Mouse (Mus musculus) hindbrain, postnatal 0 days (tissue): ENCODE measurements around the gene 3110082J24Rik. TPM values are rescaled to one million over a fixed set of nuclear protein-coding genes. Genes with fewer than 3 reads are reported as not detected.

Experiments
- ATAC-seq: fragments of 200-750 bp; cut with Nextera tagmentation; 2 replicates; pipeline ENCODE4 v1.8.0; 2017; ENCODE audit warnings: mild to moderate bottlenecking, moderate TSS enrichment, moderate library complexity
- DNase-seq: peaks from one replicate; pipeline ENCODE4 v3.0.0-alpha.2; 2015; ENCODE audit warnings: low spot score
- H3K27ac ChIP-seq: fragments of 300-500 bp; sonication (generic); 2 replicates; pipeline ENCODE4 v1.5.1; 2014; ENCODE audit warnings: mild to moderate bottlenecking
- H3K27me3 ChIP-seq: fragments of 300-500 bp; sonication (generic); 2 replicates; pipeline ENCODE4 v1.6.1; 2014; ENCODE audit warnings: low read length, mixed read lengths; ENCODE audit not compliant: insufficient read depth
- H3K36me3 ChIP-seq: fragments of 300-500 bp; sonication (generic); 2 replicates; pipeline ENCODE4 v1.6.1; 2014; ENCODE audit warnings: low read length, mixed read lengths; ENCODE audit not compliant: insufficient read depth
- H3K4me1 ChIP-seq: fragments of 300-500 bp; sonication (generic); 2 replicates; pipeline ENCODE4 v1.6.1; 2014; ENCODE audit warnings: antibody characterized with exemption, low read length, mixed read lengths; ENCODE audit not compliant: insufficient read depth
- H3K4me2 ChIP-seq: fragments of 300-500 bp; sonication (generic); 2 replicates; pipeline ENCODE4 v1.6.1; 2014; ENCODE audit warnings: low read depth, mild to moderate bottlenecking, low read length, moderate library complexity, mixed read lengths
- H3K4me3 ChIP-seq: fragments of 300-500 bp; sonication (generic); 2 replicates; pipeline ENCODE4 v1.5.1; 2014; ENCODE audit warnings: low read length
- H3K9ac ChIP-seq: fragments of 300-500 bp; sonication (generic); replicated peaks from 2 replicates; pipeline ENCODE4 v1.6.1; 2014; ENCODE audit warnings: mild to moderate bottlenecking, low read length, moderate library complexity, mixed read lengths
- H3K9me3 ChIP-seq: fragments of 300-500 bp; sonication (generic); 2 replicates; pipeline ENCODE4 v1.6.1; 2016; ENCODE audit warnings: low read length, mixed read lengths
- CTCF ChIP-seq: IDR thresholded peaks from 2 replicates; pipeline ENCODE4 v1.5.1; 2016; ENCODE audit warnings: antibody characterized with exemption, control low read depth, low read depth
- WGBS: fragments of 180-500 bp; shearing (Covaris S2); extraction: QIAGEN DNeasy Blood & Tissue Kit; methylation state at CpG from one replicate; pipeline ENCODE4 v1.1.7; 2014; 5-methylcytosine and 5-hydroxymethylcytosine counted together
- polyA plus RNA-seq: library from polyadenylated mRNA; unstranded; fragments of >200 nt; fragmentation: Nextera tagmentation; extraction: Ambion mirVana; gene quantifications from 2 replicates; pipeline ENCODE4 v1.2.1, GENCODE M21; 2015
- total RNA-seq: library from RNA; depleted of rRNA; stranded (reverse); fragments of >200 nt; gene quantifications from 2 replicates; pipeline ENCODE4 v1.2.3, GENCODE M21; 2014

Gene 3110082J24Rik
- total and polyA plus RNA-seq, 2 experiments from 2014 or later, result 3.2 to 4.3 TPM

GRCm38 (mm10) chr5:30106756-30107155, 870 bp upstream of the 3110082J24Rik start:
- Histone ChIP-seq H3K9ac (0 out of 2 replicates have a peak overlapping the region, but pooled peaks have one; percentile 58), H3K36me3 (no peaks in the 10 kb centered on the region), H3K27me3 (no peaks in the 10 kb centered on the region; the same call in 1 of the 2 replicates), H3K9me3 (no peaks in the 10 kb centered on the region), H3K4me3 (peak overlapping the region; percentile 54), H3K27ac (peak overlapping the region; percentile 73), H3K4me1 (peaks cover 27% of the 10 kb centered on the region), H3K4me2 (peak overlapping the region; percentile 83)
- TF ChIP-seq CTCF, result no peak
- no peak for DNase-seq
- no peak for ATAC-seq
- WGBS, result 25% methylated on average over 2 of the region's 2 CpGs

- no peaks in the 10 kb centered on the region for H3K36me3 ChIP-seq
- H3K4me1 ChIP-seq, result peaks cover 15% of the 10 kb centered on the region
- DNase-seq, result peak; percentile 56
- no peaks in the 10 kb centered on the region for H3K9me3 ChIP-seq
- peak; percentile 45 for ATAC-seq
- H3K9ac ChIP-seq, result peak within 1 kb of the TSS; percentile 58
- peak within 1 kb of the TSS; percentile 54 for H3K4me3 ChIP-seq
- no peaks in the 10 kb centered on the region; the same call in 1 of the 2 replicates for H3K27me3 ChIP-seq
- peak within 1 kb of the TSS; percentile 73 for H3K27ac ChIP-seq
- H3K4me2 ChIP-seq, result peak within 1 kb of the TSS; percentile 83
- WGBS, result under 1% methylated on average over 63 of the region's 65 CpGs
- TF ChIP-seq CTCF, result no peak
Measured at GRCm38 (mm10) chr5:30104841-30105667, 832 bp downstream of the 3110082J24Rik start, which contains the start of gene Garem2. TSS of gene Garem2 (plus strand) at chr5:30105161.

GRCm38 (mm10) chr5:30104339-30104738, 1.5 kb downstream of the 3110082J24Rik start:
- H3K4me1 ChIP-seq, result peaks cover 10% of the 10 kb centered on the region
- H3K27me3 ChIP-seq, result no peaks in the 10 kb centered on the region; the same call in 1 of the 2 replicates
- peak overlapping the region; percentile 83 for H3K4me2 ChIP-seq
- H3K36me3 ChIP-seq, result no peaks in the 10 kb centered on the region
- H3K27ac ChIP-seq, result peak overlapping the region; percentile 73; the same call in 1 of the 2 replicates
- peak; percentile 82 for DNase-seq
- WGBS, result 1% methylated on average over 12 of the region's 12 CpGs
- peak; percentile 80 for TF ChIP-seq CTCF
- no peaks in the 10 kb centered on the region for H3K9me3 ChIP-seq
- ATAC-seq, result 0 out of 2 replicates have a peak, but pooled peaks have one; percentile 13
- H3K4me3 ChIP-seq, result peak overlapping the region; percentile 54
- no peak overlapping the region for H3K9ac ChIP-seq

- WGBS, result 81% methylated on average over 3 of the region's 3 CpGs
- H3K4me2 ChIP-seq, result no peak overlapping the region
- H3K27me3 ChIP-seq, result no peaks in the 10 kb centered on the region; the same call in 1 of the 2 replicates
- DNase-seq, result no peak
- H3K36me3 ChIP-seq, result no peaks in the 10 kb centered on the region
- H3K27ac ChIP-seq, result no peak overlapping the region
- no peak for ATAC-seq
- peaks cover 10% of the 10 kb centered on the region for H3K4me1 ChIP-seq
- H3K4me3 ChIP-seq, result no peak overlapping the region
- TF ChIP-seq CTCF, result no peak
- no peaks in the 10 kb centered on the region for H3K9me3 ChIP-seq
- no peak overlapping the region for H3K9ac ChIP-seq
Measured at GRCm38 (mm10) chr5:30103340-30103739, 2.5 kb downstream of the 3110082J24Rik start.

GRCm38 (mm10) chr5:30098260-30098659, 7.6 kb downstream of the 3110082J24Rik start:
- Histone ChIP-seq H3K9me3 (no peaks in the 10 kb centered on the region), H3K27me3 (no peaks in the 10 kb centered on the region), H3K4me2 (no peak overlapping the region), H3K27ac (no peak overlapping the region), H3K9ac (no peak overlapping the region), H3K36me3 (no peaks in the 10 kb centered on the region), H3K4me3 (no peak overlapping the region), H3K4me1 (no peaks in the 10 kb centered on the region)
- ATAC-seq, result no peak
- DNase-seq, result no peak
- 94% methylated on average over 1 of the region's 1 CpGs for WGBS
- no peak for TF ChIP-seq CTCF

- Histone ChIP-seq H3K9me3 (no peaks in the 10 kb centered on the region), H3K9ac (no peak overlapping the region), H3K36me3 (no peaks in the 10 kb centered on the region), H3K4me3 (no peak overlapping the region), H3K4me1 (no peaks in the 10 kb centered on the region), H3K27me3 (no peaks in the 10 kb centered on the region), H3K27ac (no peak overlapping the region), H3K4me2 (no peak overlapping the region)
- no peak for TF ChIP-seq CTCF
- no peak for DNase-seq
- 68% methylated on average over 6 of the region's 6 CpGs for WGBS
- no peak for ATAC-seq
Measured at GRCm38 (mm10) chr5:30095731-30096130, 10.2 kb downstream of the 3110082J24Rik start.

- TF ChIP-seq CTCF, result peak; percentile 40
- Histone ChIP-seq H3K9me3 (no peaks in the 10 kb centered on the region), H3K4me1 (no peaks in the 10 kb centered on the region), H3K9ac (no peak overlapping the region), H3K36me3 (no peaks in the 10 kb centered on the region), H3K27me3 (no peaks in the 10 kb centered on the region), H3K27ac (no peak overlapping the region), H3K4me2 (no peak overlapping the region), H3K4me3 (no peak overlapping the region)
- DNase-seq, result no peak
- 59% methylated on average over 2 of the region's 2 CpGs for WGBS
- no peak for ATAC-seq
Measured at GRCm38 (mm10) chr5:30094399-30094798, 11.5 kb downstream of the 3110082J24Rik start.
